Mouse (Mus musculus): ENCODE data around the gene Cst9.

Cst9 gene

GRCm38 (mm10) chr2:148878641-148879130 lies 43.7 kb downstream of the Cst9 start:
- no peak for DNase-seq

- peak; percentile 37 for DNase-seq
Measured at GRCm38 (mm10) chr2:148879199-148879598, 44.3 kb downstream of the Cst9 start.

GRCm38 (mm10) chr2:148884738-148885137 lies 49.8 kb downstream of the Cst9 start:
- no peak for DNase-seq

Measured in kidney, postnatal 14 days (tissue).